Mouse (Mus musculus) limb, embryonic 15.5 days (tissue): ENCODE measurements around the gene Fhdc1. TPM values are rescaled to one million over a fixed set of nuclear protein-coding genes. Genes with fewer than 3 reads are reported as not detected.

Source experiments
- ATAC-seq: fragments of 200-750 bp; cut with Nextera tagmentation; 2 replicates; pipeline ENCODE4 v1.8.0; 2017; ENCODE audit warnings: low read depth, moderate TSS enrichment; ENCODE audit not compliant: insufficient number of reproducible peaks, low FRiP score, low TSS enrichment
- H3K27ac ChIP-seq: fragments of 300-500 bp; sonication (generic); 2 replicates; pipeline ENCODE4 v1.5.1; 2015; ENCODE audit warnings: moderate library complexity, mild to moderate bottlenecking, inconsistent platforms
- H3K27me3 ChIP-seq: fragments of 300-500 bp; sonication (generic); 2 replicates; pipeline ENCODE4 v1.6.1; 2015; ENCODE audit warnings: inconsistent platforms
- H3K36me3 ChIP-seq: fragments of 300-500 bp; sonication (generic); 2 replicates; pipeline ENCODE4 v1.6.1; 2015; ENCODE audit warnings: inconsistent platforms
- H3K4me1 ChIP-seq: fragments of 300-500 bp; sonication (generic); 2 replicates; pipeline ENCODE4 v1.6.1; 2015; ENCODE audit warnings: inconsistent platforms
- H3K4me2 ChIP-seq: fragments of 300-500 bp; sonication (generic); 2 replicates; pipeline ENCODE4 v1.6.1; 2015; ENCODE audit warnings: mild to moderate bottlenecking, inconsistent platforms
- H3K4me3 ChIP-seq: fragments of 300-500 bp; sonication (generic); 2 replicates; pipeline ENCODE4 v1.5.1; 2015; ENCODE audit warnings: mild to moderate bottlenecking, inconsistent platforms
- H3K9ac ChIP-seq: fragments of 300-500 bp; sonication (generic); 2 replicates; pipeline ENCODE4 v1.6.1; 2015; ENCODE audit warnings: inconsistent platforms
- H3K9me3 ChIP-seq: fragments of 300-500 bp; sonication (generic); 2 replicates; pipeline ENCODE4 v1.6.1; 2016; ENCODE audit warnings: inconsistent platforms
- WGBS: fragments of 180-500 bp; shearing (Covaris S2); methylation state at CpG from one replicate; pipeline ENCODE4 v1.1.7; 2015; 5-methylcytosine and 5-hydroxymethylcytosine counted together
- polyA plus RNA-seq: library from polyadenylated mRNA; unstranded; fragments of >200 nt; fragmentation: Nextera tagmentation; extraction: Ambion mirVana; gene quantifications from 2 replicates; pipeline ENCODE4 v1.2.1, GENCODE M21; 2015

The Fhdc1 gene
- polyA plus RNA-seq, result 10.7 and 11.5 TPM in 2 replicates

GRCm38 (mm10) chr3:84480006-84480897 is at the start of gene Fhdc1:
Fhdc1 (minus strand) TSS chr3:84480429.
- peak; percentile 36; the same call in 1 of the 2 replicates for ATAC-seq
- peaks cover 26% of the 10 kb centered on the region for H3K4me1 ChIP-seq
- H3K9ac ChIP-seq, result peak within 1 kb of the TSS; percentile 56
- H3K4me2 ChIP-seq, result peak within 1 kb of the TSS; percentile 99
- no peaks in the 10 kb centered on the region for H3K9me3 ChIP-seq
- peaks cover 40% of the 10 kb centered on the region for H3K27me3 ChIP-seq
- peak within 1 kb of the TSS; percentile 62 for H3K4me3 ChIP-seq
- WGBS, result under 1% methylated on average over 81 of the region's 82 CpGs
- H3K36me3 ChIP-seq, result no peaks in the 10 kb centered on the region
- peak within 1 kb of the TSS; percentile 47; the same call in 1 of the 2 replicates for H3K27ac ChIP-seq

GRCm38 (mm10) chr3:84529021-84529420 is 48.8 kb upstream of the Fhdc1 start:
- 79% methylated on average over 2 of the region's 2 CpGs for WGBS
- no peak overlapping the region for H3K4me2 ChIP-seq
- no peak for ATAC-seq
- no peak overlapping the region for H3K4me3 ChIP-seq
- H3K9me3 ChIP-seq, result no peaks in the 10 kb centered on the region
- no peak overlapping the region for H3K9ac ChIP-seq
- H3K4me1 ChIP-seq, result no peaks in the 10 kb centered on the region
- H3K27ac ChIP-seq, result no peak overlapping the region
- H3K27me3 ChIP-seq, result no peaks in the 10 kb centered on the region
- peaks cover 19% of the 10 kb centered on the region; the same call in 1 of the 2 replicates for H3K36me3 ChIP-seq

GRCm38 (mm10) chr3:84524952-84525351 is 44.7 kb upstream of the Fhdc1 start:
- Histone ChIP-seq H3K9ac (no peak overlapping the region), H3K9me3 (no peaks in the 10 kb centered on the region), H3K4me2 (no peak overlapping the region), H3K36me3 (peaks cover 13% of the 10 kb centered on the region; the same call in 1 of the 2 replicates), H3K27ac (no peak overlapping the region), H3K27me3 (no peaks in the 10 kb centered on the region), H3K4me3 (no peak overlapping the region), H3K4me1 (no peaks in the 10 kb centered on the region)
- 82% methylated on average over 1 of the region's 1 CpGs for WGBS
- no peak for ATAC-seq

GRCm38 (mm10) chr3:84516163-84516562 is 35.9 kb upstream of the Fhdc1 start:
- no peaks in the 10 kb centered on the region for H3K4me1 ChIP-seq
- no peak overlapping the region for H3K27ac ChIP-seq
- no peak overlapping the region for H3K4me2 ChIP-seq
- 86% methylated on average over 3 of the region's 3 CpGs for WGBS
- peaks cover 12% of the 10 kb centered on the region; the same call in 1 of the 2 replicates for H3K36me3 ChIP-seq
- no peak overlapping the region for H3K4me3 ChIP-seq
- ATAC-seq, result no peak
- no peak overlapping the region for H3K9ac ChIP-seq
- no peaks in the 10 kb centered on the region for H3K9me3 ChIP-seq
- H3K27me3 ChIP-seq, result no peaks in the 10 kb centered on the region

GRCm38 (mm10) chr3:84512774-84513515 is 32.7 kb upstream of the Fhdc1 start:
- Histone ChIP-seq H3K9ac (no peak overlapping the region), H3K27me3 (no peaks in the 10 kb centered on the region), H3K9me3 (no peaks in the 10 kb centered on the region), H3K27ac (no peak overlapping the region), H3K4me2 (no peak overlapping the region), H3K4me1 (no peaks in the 10 kb centered on the region), H3K4me3 (no peak overlapping the region), H3K36me3 (peaks cover 16% of the 10 kb centered on the region; the same call in 1 of the 2 replicates)
- no peak for ATAC-seq
- 50% methylated on average over 6 of the region's 6 CpGs for WGBS

GRCm38 (mm10) chr3:84505193-84505592 is 25.0 kb upstream of the Fhdc1 start:
- H3K4me1 ChIP-seq, result peaks cover 3% of the 10 kb centered on the region; the same call in 1 of the 2 replicates
- no peak overlapping the region for H3K27ac ChIP-seq
- 85% methylated on average over 4 of the region's 4 CpGs for WGBS
- no peak for ATAC-seq
- H3K9me3 ChIP-seq, result no peaks in the 10 kb centered on the region
- no peaks in the 10 kb centered on the region for H3K27me3 ChIP-seq
- H3K4me3 ChIP-seq, result no peak overlapping the region
- 0 out of 2 replicates have a peak, but pooled peaks cover 4% of the 10 kb centered on the region for H3K36me3 ChIP-seq
- H3K4me2 ChIP-seq, result no peak overlapping the region
- H3K9ac ChIP-seq, result no peak overlapping the region

- Histone ChIP-seq H3K27me3 (no peaks in the 10 kb centered on the region), H3K27ac (no peak overlapping the region), H3K4me1 (peaks cover 3% of the 10 kb centered on the region; the same call in 1 of the 2 replicates), H3K9me3 (no peaks in the 10 kb centered on the region), H3K36me3 (0 out of 2 replicates have a peak, but pooled peaks cover 4% of the 10 kb centered on the region), H3K9ac (no peak overlapping the region), H3K4me2 (no peak overlapping the region), H3K4me3 (no peak overlapping the region)
- 85% methylated on average over 8 of the region's 8 CpGs for WGBS
- ATAC-seq, result no peak
Observed at GRCm38 (mm10) chr3:84504291-84504690, 24.1 kb upstream of the Fhdc1 start.

GRCm38 (mm10) chr3:84502101-84502500 is 21.9 kb upstream of the Fhdc1 start:
- no peak for ATAC-seq
- H3K4me1 ChIP-seq, result peaks cover 3% of the 10 kb centered on the region; the same call in 1 of the 2 replicates
- H3K36me3 ChIP-seq, result no peaks in the 10 kb centered on the region
- no peak overlapping the region for H3K4me2 ChIP-seq
- H3K9me3 ChIP-seq, result no peaks in the 10 kb centered on the region
- 75% methylated on average over 2 of the region's 2 CpGs for WGBS
- no peak overlapping the region for H3K4me3 ChIP-seq
- H3K9ac ChIP-seq, result no peak overlapping the region
- H3K27ac ChIP-seq, result no peak overlapping the region
- H3K27me3 ChIP-seq, result no peaks in the 10 kb centered on the region

- H3K36me3 ChIP-seq, result no peaks in the 10 kb centered on the region
Observed at GRCm38 (mm10) chr3:84500491-84500890, 20.3 kb upstream of the Fhdc1 start.

GRCm38 (mm10) chr3:84497718-84498117 is 17.5 kb upstream of the Fhdc1 start:
- WGBS, result 82% methylated on average over 11 of the region's 11 CpGs
- no peak overlapping the region for H3K27ac ChIP-seq
- no peak for ATAC-seq

More at GRCm38 (mm10) chr3:84500491-84500890, 20.3 kb upstream of the Fhdc1 start:
- Histone ChIP-seq H3K27me3 (no peaks in the 10 kb centered on the region), H3K4me2 (no peak overlapping the region), H3K9me3 (no peaks in the 10 kb centered on the region), H3K9ac (no peak overlapping the region), H3K4me1 (peaks cover 3% of the 10 kb centered on the region; the same call in 1 of the 2 replicates), H3K4me3 (no peak overlapping the region), H3K27ac (no peak overlapping the region)
- no peak for ATAC-seq
- 80% methylated on average over 10 of the region's 10 CpGs for WGBS

GRCm38 (mm10) chr3:84492657-84493056 is 12.4 kb upstream of the Fhdc1 start:
- whole genome bisulfite sequencing, result 88% methylated on average over 8 of the region's 8 CpGs
- Histone ChIP-seq H3K4me1 (no peaks in the 10 kb centered on the region), H3K36me3 (peaks cover 11% of the 10 kb centered on the region), H3K27ac (no peak overlapping the region), H3K4me3 (no peak overlapping the region), H3K9ac (no peak overlapping the region), H3K4me2 (no peak overlapping the region), H3K9me3 (no peaks in the 10 kb centered on the region), H3K27me3 (no peaks in the 10 kb centered on the region)
- ATAC-seq, result no peak

More at GRCm38 (mm10) chr3:84497718-84498117, 17.5 kb upstream of the Fhdc1 start:
- no peaks in the 10 kb centered on the region for H3K27me3 ChIP-seq
- H3K9me3 ChIP-seq, result no peaks in the 10 kb centered on the region
- H3K4me1 ChIP-seq, result peaks cover 3% of the 10 kb centered on the region; the same call in 1 of the 2 replicates
- H3K4me3 ChIP-seq, result no peak overlapping the region
- H3K4me2 ChIP-seq, result no peak overlapping the region
- H3K36me3 ChIP-seq, result peaks cover 9% of the 10 kb centered on the region
- no peak overlapping the region for H3K9ac ChIP-seq
